Mouse (Mus musculus): ENCODE measurements around the gene Pcdh7.

GRCm38 (mm10) chr5:57714621-57715523, 2.9 kb upstream of the Pcdh7 start:
- no peak for TF ChIP-seq EP300 (IDR thresholded peaks at IDR 0.05; ENCODE audit: low read depth in 1 of 2, low read length in 2 of 2)
- no peak for TF ChIP-seq POLR2A (IDR thresholded peaks at IDR 0.05; ENCODE audit: control insufficient read depth in 1 of 2, insufficient read depth in 1 of 2, low read depth in 1 of 2, low read length in 2 of 2, poor library complexity in 1 of 2)
- no peak for TF ChIP-seq UBTF (IDR thresholded peaks at IDR 0.05; ENCODE audit: borderline replicate concordance, insufficient read depth, low read depth, low read length)
- TF ChIP-seq CTCF (IDR thresholded peaks at IDR 0.05 in 2 of 3, conservative IDR thresholded peaks at IDR 0.05 in 1 of 3; ENCODE audit: control insufficient read depth in 1 of 3, insufficient read depth in 1 of 3, low read depth in 2 of 3, low read length in 3 of 3, poor library complexity in 1 of 3, severe bottlenecking in 1 of 3) = no peak
- no peak for TF ChIP-seq ZNF384 (IDR thresholded peaks at IDR 0.05; ENCODE audit: low read depth, low read length)
- no peak for TF ChIP-seq TCF12 (IDR thresholded peaks at IDR 0.05; ENCODE audit: low read depth, low read length)
- no peak for TF ChIP-seq POLR2AphosphoS5 (IDR thresholded peaks at IDR 0.05; ENCODE audit: borderline replicate concordance, low read depth, low read length)
- TF ChIP-seq MAFK (IDR thresholded peaks at IDR 0.05; ENCODE audit: borderline replicate concordance, low read depth, low read length) = no peak
- no peak for TF ChIP-seq MYC (IDR thresholded peaks at IDR 0.05; ENCODE audit: low read depth, low read length)
- TF ChIP-seq SMC3 (IDR thresholded peaks at IDR 0.05; ENCODE audit: low read depth, low read length) = no peak
- TF ChIP-seq GABPA (IDR thresholded peaks at IDR 0.05; ENCODE audit: low read depth, low read length) = no peak

All from MEL (cell line).